Mouse (Mus musculus): ENCODE data around the gene Dvl2. TPM values are rescaled to one million over a fixed set of nuclear protein-coding genes. Genes with fewer than 3 reads are reported as not detected.

Gene Dvl2
- polyA plus RNA-seq, 1 experiment from 2014 or later: 31.0 TPM

DNA sequence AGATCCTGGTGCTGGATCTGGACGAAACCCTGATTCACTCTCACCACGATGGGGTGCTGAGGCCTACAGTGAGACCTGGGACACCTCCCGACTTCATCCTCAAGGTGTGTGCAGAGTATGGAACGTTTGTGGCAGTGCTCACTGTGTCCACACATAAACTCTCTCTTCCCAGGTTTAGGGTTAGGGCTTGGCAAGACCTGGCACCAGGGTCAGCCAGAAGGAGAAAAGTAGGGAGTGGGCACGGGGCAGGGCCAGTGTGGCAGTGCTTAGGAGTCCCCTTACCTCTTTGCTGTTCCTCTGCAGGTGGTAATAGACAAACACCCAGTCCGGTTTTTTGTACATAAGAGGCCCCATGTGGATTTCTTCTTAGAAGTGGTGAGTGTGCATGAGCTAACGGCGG, 16.0 kb upstream of the Dvl2 start:
- ATAC-seq (replicated peaks): no peak
- no peaks in the 10 kb centered on the region for H3K9me3 ChIP-seq
- WGBS: 93% methylated on average over 8 of the region's 8 CpGs
- H3K27me3 ChIP-seq (replicated peaks): no peaks in the 10 kb centered on the region
- no peak overlapping the region for H3K27ac ChIP-seq
- no peak overlapping the region for H3K4me3 ChIP-seq
- peaks cover 25% of the 10 kb centered on the region for H3K4me1 ChIP-seq
- no peak overlapping the region for H3K4me2 ChIP-seq
- peaks cover 39% of the 10 kb centered on the region; the same call in 1 of the 2 replicates for H3K36me3 ChIP-seq (replicated peaks)
- no peak overlapping the region for H3K9ac ChIP-seq

GRCm38 (mm10) chr11:69989949-69990348, 10.4 kb upstream of the Dvl2 start:
- Histone ChIP-seq H3K36me3 (replicated peaks) (peaks cover 37% of the 10 kb centered on the region; the same call in 1 of the 2 replicates), H3K27me3 (replicated peaks) (no peaks in the 10 kb centered on the region), H3K4me3 (no peak overlapping the region), H3K9me3 (no peaks in the 10 kb centered on the region), H3K4me2 (0 out of 2 replicates have a peak overlapping the region, but pooled peaks have one; percentile 72), H3K9ac (no peak overlapping the region), H3K27ac (0 out of 2 replicates have a peak overlapping the region, but pooled peaks have one; percentile 92), H3K4me1 (peaks cover 29% of the 10 kb centered on the region)
- 0 out of 2 replicates have a peak, but pooled peaks have one; percentile 22 for ATAC-seq (replicated peaks)
- 92% methylated on average over 8 of the region's 8 CpGs for WGBS

DNA sequence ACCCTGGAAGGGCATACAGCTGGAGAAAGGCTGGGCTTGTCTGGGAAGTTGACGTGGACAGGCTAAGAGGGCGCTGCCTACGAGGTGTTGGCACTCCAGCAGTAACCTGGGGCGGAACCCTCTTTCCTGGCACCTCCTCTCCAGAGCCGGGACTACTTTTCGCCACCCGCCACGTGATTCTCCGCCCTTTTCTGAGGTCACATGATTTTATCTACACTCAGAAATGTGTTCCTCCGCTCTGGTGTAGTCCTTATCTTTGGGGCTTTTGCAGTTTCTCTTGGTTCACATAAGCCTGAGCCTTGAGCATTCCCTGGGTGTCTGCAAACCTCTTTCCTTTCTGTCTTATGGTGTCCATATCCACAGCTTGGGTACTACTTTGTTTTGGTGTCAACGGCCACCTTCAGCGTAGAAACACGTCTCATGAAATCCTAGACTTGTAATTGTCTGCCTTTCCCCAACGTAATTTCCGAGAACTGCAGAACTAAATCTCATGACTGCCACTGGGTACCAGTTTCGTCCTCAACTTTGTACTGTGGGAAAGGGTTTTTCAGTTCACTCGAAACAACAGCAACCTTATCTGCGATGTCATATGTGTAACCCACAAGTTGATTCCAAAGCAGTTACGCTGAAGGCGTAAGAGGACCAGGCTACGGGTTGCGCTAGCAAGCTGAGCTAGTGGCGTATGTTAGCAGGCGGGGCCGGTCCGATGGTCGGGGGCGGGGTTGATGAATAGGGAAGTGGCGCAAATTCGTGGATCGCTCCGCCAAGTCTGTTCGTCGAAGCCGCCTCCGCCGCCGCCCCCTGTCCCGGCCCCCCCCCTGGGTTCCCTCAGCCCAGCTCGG, 9.3 kb upstream of the Dvl2 start, which contains the start of gene Gabarap:
Gene Gabarap (plus strand): TSS at position 294 of the 842 bp plus-strand sequence.
- under 1% methylated on average over 39 of the region's 40 CpGs for WGBS
- H3K36me3 ChIP-seq (replicated peaks): peaks cover 28% of the 10 kb centered on the region; the same call in 1 of the 2 replicates
- H3K9me3 ChIP-seq: no peaks in the 10 kb centered on the region
- H3K27me3 ChIP-seq (replicated peaks): no peaks in the 10 kb centered on the region
- H3K4me3 ChIP-seq: peak within 1 kb of the TSS; percentile 89
- peak within 1 kb of the TSS; percentile 92 for H3K27ac ChIP-seq
- peaks cover 32% of the 10 kb centered on the region for H3K4me1 ChIP-seq
- ATAC-seq (replicated peaks): peak; percentile 73
- H3K4me2 ChIP-seq: peak within 1 kb of the TSS; percentile 72
- H3K9ac ChIP-seq: peak within 1 kb of the TSS; percentile 90

- no peaks in the 10 kb centered on the region for H3K9me3 ChIP-seq
- peak overlapping the region; percentile 90 for H3K9ac ChIP-seq
- H3K36me3 ChIP-seq (replicated peaks): peaks cover 22% of the 10 kb centered on the region; the same call in 1 of the 2 replicates
- peak overlapping the region; percentile 72 for H3K4me2 ChIP-seq
- peak; percentile 5; the same call in 1 of the 2 replicates for ATAC-seq (replicated peaks)
- peak overlapping the region; percentile 92 for H3K27ac ChIP-seq
- peaks cover 32% of the 10 kb centered on the region for H3K4me1 ChIP-seq
- WGBS: under 1% methylated on average over 15 of the region's 15 CpGs
- H3K4me3 ChIP-seq: peak overlapping the region; percentile 89
- H3K27me3 ChIP-seq (replicated peaks): no peaks in the 10 kb centered on the region
Observed at GRCm38 (mm10) chr11:69991711-69992110, 8.7 kb upstream of the Dvl2 start.

- Histone ChIP-seq H3K27me3 (replicated peaks) (no peaks in the 10 kb centered on the region), H3K36me3 (replicated peaks) (peaks cover 18% of the 10 kb centered on the region; the same call in 1 of the 2 replicates), H3K9me3 (no peaks in the 10 kb centered on the region), H3K9ac (peak overlapping the region; percentile 90), H3K27ac (peak overlapping the region; percentile 4; the same call in 1 of the 2 replicates), H3K4me2 (peak overlapping the region; percentile 72), H3K4me1 (peaks cover 34% of the 10 kb centered on the region), H3K4me3 (peak overlapping the region; percentile 89)
- no peak for ATAC-seq (replicated peaks)
- 87% methylated on average over 10 of the region's 10 CpGs for WGBS
Observed at GRCm38 (mm10) chr11:69992396-69992795, 8.0 kb upstream of the Dvl2 start.

GRCm38 (mm10) chr11:69992932-69993331, 7.5 kb upstream of the Dvl2 start:
- H3K36me3 ChIP-seq (replicated peaks): peaks cover 14% of the 10 kb centered on the region; the same call in 1 of the 2 replicates
- H3K27me3 ChIP-seq (replicated peaks): no peaks in the 10 kb centered on the region
- ATAC-seq (replicated peaks): no peak
- peaks cover 39% of the 10 kb centered on the region for H3K4me1 ChIP-seq
- H3K4me3 ChIP-seq: 0 out of 2 replicates have a peak overlapping the region, but pooled peaks have one; percentile 89
- H3K9me3 ChIP-seq: no peaks in the 10 kb centered on the region
- H3K27ac ChIP-seq: no peak overlapping the region
- H3K4me2 ChIP-seq: peak overlapping the region; percentile 72
- 85% methylated on average over 3 of the region's 3 CpGs for WGBS
- H3K9ac ChIP-seq: peak overlapping the region; percentile 90; the same call in 1 of the 2 replicates

DNA sequence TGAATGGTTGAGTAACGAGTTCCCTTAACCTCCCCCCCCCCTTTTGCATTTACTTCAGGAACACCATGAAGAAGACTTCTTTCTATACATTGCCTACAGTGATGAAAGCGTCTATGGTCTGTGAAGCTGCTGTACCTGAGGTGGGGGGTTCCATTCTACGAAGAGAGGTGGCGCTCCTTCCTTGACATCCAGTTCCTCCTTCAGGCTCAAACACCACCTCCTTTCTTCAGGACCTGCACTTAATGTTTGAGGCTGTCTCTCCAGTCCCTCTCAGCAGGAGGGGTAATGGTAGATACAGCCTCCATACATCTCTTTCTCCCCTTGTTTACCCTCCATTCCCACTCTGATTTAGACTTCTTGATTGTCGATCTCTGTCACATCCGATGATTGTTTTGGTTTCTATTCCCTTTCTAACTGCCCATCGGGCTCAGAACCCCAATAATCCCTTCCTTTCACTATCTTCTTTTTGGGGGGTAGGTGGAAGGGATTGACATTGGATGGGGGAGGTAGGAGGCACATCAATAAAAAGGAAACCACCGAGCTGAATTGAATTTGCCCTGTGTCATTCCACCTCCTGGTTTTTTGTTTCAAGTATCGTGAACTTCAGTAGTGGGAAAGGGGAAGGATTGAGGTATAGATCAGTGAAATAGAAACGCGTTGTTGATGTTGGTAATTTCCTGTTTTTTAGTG, 5.8 kb upstream of the Dvl2 start:
- no peak overlapping the region for H3K9ac ChIP-seq
- no peaks in the 10 kb centered on the region for H3K27me3 ChIP-seq (replicated peaks)
- H3K4me2 ChIP-seq: 0 out of 2 replicates have a peak overlapping the region, but pooled peaks have one; percentile 77
- H3K4me1 ChIP-seq: peaks cover 49% of the 10 kb centered on the region
- 88% methylated on average over 11 of the region's 11 CpGs for WGBS
- H3K4me3 ChIP-seq: no peak overlapping the region
- H3K27ac ChIP-seq: 0 out of 2 replicates have a peak overlapping the region, but pooled peaks have one; percentile 30
- no peaks in the 10 kb centered on the region for H3K9me3 ChIP-seq
- no peak for ATAC-seq (replicated peaks)
- H3K36me3 ChIP-seq (replicated peaks): peaks cover 14% of the 10 kb centered on the region

GRCm38 (mm10) chr11:69995391-69995960, 4.9 kb upstream of the Dvl2 start, which contains the start of gene Phf23:
TSS of gene Phf23 (plus strand) at chr11:69995777.
- peak within 1 kb of the TSS; percentile 92 for H3K27ac ChIP-seq
- H3K9me3 ChIP-seq: no peaks in the 10 kb centered on the region
- H3K9ac ChIP-seq: peak within 1 kb of the TSS; percentile 87
- peak within 1 kb of the TSS; percentile 77 for H3K4me2 ChIP-seq
- ATAC-seq (replicated peaks): peak; percentile 87
- H3K4me3 ChIP-seq: peak within 1 kb of the TSS; percentile 90
- peaks cover 49% of the 10 kb centered on the region for H3K4me1 ChIP-seq
- under 1% methylated on average over 36 of the region's 36 CpGs for WGBS
- H3K27me3 ChIP-seq (replicated peaks): no peaks in the 10 kb centered on the region
- peaks cover 9% of the 10 kb centered on the region for H3K36me3 ChIP-seq (replicated peaks)

- Histone ChIP-seq H3K4me1 (peaks cover 52% of the 10 kb centered on the region), H3K4me2 (peak overlapping the region; percentile 77), H3K27me3 (replicated peaks) (no peaks in the 10 kb centered on the region), H3K27ac (peak overlapping the region; percentile 92), H3K9me3 (no peaks in the 10 kb centered on the region), H3K36me3 (replicated peaks) (peaks cover 9% of the 10 kb centered on the region), H3K9ac (peak overlapping the region; percentile 87), H3K4me3 (peak overlapping the region; percentile 90)
- under 1% methylated on average over 66 of the region's 66 CpGs for WGBS
- ATAC-seq (replicated peaks): no peak
Observed at GRCm38 (mm10) chr11:69996161-69997061, 4.0 kb upstream of the Dvl2 start.

GRCm38 (mm10) chr11:69997070-69997509, 3.3 kb upstream of the Dvl2 start:
- WGBS: under 1% methylated on average over 39 of the region's 44 CpGs
- peaks cover 9% of the 10 kb centered on the region for H3K36me3 ChIP-seq (replicated peaks)
- peaks cover 57% of the 10 kb centered on the region for H3K4me1 ChIP-seq
- H3K27ac ChIP-seq: peak overlapping the region; percentile 92
- H3K9ac ChIP-seq: peak overlapping the region; percentile 87
- 0 out of 2 replicates have a peak, but pooled peaks have one; percentile 2 for ATAC-seq (replicated peaks)
- H3K4me3 ChIP-seq: peak overlapping the region; percentile 90
- no peaks in the 10 kb centered on the region for H3K27me3 ChIP-seq (replicated peaks)
- H3K4me2 ChIP-seq: peak overlapping the region; percentile 77
- H3K9me3 ChIP-seq: no peaks in the 10 kb centered on the region

All from midbrain, embryonic 15.5 days (tissue).